In genomic region chr9:24461379-24461961, GRCm38 (mm10) we compare ENCODE assay signal across 14 mouse cellular contexts.
"Had no signal": no experiment of that assay in that cellular context is flagged by ENCODE, and none has a peak within 500 bp of the region (broad histone marks: within the 10 kb centered on the region; RNA-seq: fewer than 3 reads in every experiment).

No protein-coding gene starts in this region.

- H3K4me1 ChIP-seq: intestine, embryonic 15.5 days; limb, embryonic 10.5 days; liver, embryonic 15.5 days had no signal

- H3K36me3 ChIP-seq: intestine, embryonic 15.5 days had no signal

- H3K9ac ChIP-seq: intestine, embryonic 15.5 days; liver, embryonic 15.5 days had no signal

- ATAC-seq: intestine, embryonic 15.5 days; lung, postnatal 0 days had no signal

- H3K27me3 ChIP-seq: intestine, embryonic 15.5 days; liver, embryonic 15.5 days had no signal

- H3K4me2 ChIP-seq: intestine, embryonic 15.5 days; liver, embryonic 11.5 days; liver, embryonic 15.5 days had no signal

- H3K9me3 ChIP-seq: intestine, embryonic 15.5 days; limb, embryonic 10.5 days; liver, embryonic 15.5 days had no signal

- H3K4me3 ChIP-seq: intestine, embryonic 15.5 days; left cerebral cortex, adult 2 months; limb, embryonic 10.5 days; liver, embryonic 15.5 days had no signal

- H3K27ac ChIP-seq: intestine, embryonic 15.5 days; left cerebral cortex, adult 2 months; limb, embryonic 10.5 days; liver, embryonic 15.5 days had no signal

- DNase-seq: kidney, adult 18-20 months; kidney, postnatal 10 days; kidney, postnatal 4 days; lung, adult 2 months; lung, postnatal 36 days; spleen, adult 18-20 months; thymus, adult 2 months; thymus, postnatal 25 days had no signal
